Mouse (Mus musculus) layer of hippocampus, postnatal 36 days (tissue): ENCODE data around the gene Grasp. TPM values are rescaled to one million over a fixed set of nuclear protein-coding genes. Genes with fewer than 3 reads are reported as not detected.

Experiments
- DNase-seq, 2 experiments: peaks; one replicate each; pipeline ENCODE4 v3.0.0; 2022
- total RNA-seq, 2 experiments: library from RNA; stranded (reverse); gene quantifications; 2 replicates each; pipeline ENCODE4 v1.2.3; 2021

Gene Grasp
- total RNA-seq, 2 experiments from 2014 or later = 68.7 to 70.3 TPM

DNA sequence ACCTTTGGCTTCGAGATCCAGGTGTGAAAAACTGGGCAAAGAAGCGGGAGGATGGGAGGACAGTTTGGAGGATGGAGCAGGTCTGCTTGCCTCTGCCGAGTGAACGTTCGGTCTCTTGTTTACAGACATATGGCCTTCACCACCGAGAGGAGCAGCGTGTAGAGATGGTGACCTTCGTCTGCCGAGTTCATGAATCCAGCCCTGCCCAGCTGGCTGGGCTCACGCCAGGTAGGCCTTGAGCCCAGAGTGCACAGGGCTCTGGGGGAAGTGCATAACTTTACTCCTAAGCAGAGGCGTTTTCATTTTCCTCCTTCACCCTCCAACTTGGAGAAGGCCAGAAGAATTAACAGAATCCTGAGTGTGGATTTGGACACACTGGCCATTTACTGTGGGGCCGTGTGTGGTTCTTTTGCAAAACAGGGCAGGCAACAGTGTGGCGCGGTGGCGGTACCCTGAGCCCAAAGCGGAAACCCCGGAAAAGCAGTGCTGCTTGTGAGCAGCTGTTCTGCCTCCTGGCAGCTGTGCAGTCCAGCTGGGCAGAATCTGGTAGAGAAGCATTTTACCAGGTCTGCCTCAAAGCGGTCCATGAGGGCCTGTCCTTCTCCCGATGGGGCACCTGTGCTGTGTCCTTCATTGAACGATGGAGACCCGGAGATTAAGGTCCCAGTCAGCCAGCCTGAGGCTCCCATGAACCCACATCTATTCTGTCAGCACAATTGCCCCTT, 5.0 kb downstream of the Grasp start:
- DNase-seq = no peak

DNA sequence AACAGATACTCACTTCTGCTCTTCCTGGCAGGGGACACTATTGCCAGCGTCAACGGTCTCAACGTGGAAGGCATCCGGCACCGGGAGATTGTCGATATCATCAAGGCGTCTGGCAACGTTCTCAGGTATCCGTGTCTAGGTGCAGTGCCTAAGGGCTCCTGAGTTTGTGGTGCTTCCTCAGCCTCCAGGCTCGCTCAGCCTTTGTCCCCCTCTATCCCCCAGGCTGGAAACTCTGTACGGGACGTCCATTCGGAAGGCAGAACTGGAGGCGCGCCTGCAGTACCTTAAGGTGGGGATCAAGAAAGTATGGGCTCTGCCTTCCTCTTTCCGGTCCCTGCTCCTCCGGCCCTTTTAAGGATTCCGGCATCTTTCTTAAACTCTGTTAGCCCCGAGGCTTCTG, 6.5 kb downstream of the Grasp start:
- DNase-seq = no peak

DNA sequence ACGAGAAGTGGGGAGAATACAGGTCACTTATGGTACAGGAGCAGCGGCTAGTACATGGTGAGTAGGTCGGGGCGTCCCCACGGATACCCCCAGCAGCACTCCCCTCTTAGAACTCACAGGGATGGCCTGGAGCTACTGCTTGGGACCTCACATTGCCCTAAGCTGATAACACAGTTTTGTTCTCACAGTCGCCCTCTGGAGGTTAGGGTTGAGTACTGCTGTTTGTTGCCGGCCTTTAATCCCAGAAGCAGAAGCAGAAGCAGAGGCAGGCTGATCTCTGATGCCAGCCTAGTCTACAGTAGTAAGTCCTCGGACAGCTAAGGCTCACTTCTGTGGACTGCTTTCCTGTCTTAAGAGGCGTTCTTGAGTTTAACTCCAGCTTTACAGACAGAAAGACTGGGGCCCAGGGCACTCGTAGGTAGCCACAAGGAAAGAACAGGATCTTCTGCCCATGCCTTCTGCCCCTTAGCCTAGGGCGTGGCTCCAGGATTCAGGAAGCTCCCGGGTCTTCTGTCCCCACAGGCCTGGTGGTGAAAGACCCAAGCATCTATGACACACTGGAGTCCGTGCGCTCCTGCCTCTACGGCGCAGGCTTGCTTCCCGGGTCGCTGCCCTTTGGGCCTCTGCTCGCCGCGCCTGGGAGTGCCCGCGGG, 7.1 kb downstream of the Grasp start:
- DNase-seq = no peak

DNA sequence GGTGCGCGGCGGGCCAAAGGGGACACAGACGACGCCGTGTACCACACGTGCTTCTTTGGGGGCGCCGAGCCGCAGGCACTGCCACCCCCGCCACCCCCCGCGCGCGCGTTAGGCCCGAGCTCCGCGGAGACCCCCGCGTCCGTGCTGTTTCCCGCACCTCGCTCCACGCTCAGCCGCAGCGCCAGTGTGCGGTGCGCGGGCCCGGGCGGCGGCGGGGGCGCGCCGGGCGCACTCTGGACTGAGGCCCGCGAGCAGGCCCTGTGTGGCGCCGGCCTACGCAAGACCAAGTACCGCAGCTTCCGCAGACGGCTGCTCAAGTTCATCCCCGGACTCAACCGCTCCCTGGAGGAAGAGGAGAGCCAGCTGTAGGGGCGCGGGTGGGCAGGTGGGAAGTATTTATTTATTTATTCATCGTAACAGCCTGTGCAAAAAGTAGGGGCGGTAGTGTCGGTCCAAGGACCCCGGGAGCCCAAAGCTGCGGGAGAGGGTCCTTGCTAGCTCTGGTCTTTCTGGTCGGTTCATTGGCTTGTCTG, 7.7 kb downstream of the Grasp start:
- DNase-seq = no peak

DNA sequence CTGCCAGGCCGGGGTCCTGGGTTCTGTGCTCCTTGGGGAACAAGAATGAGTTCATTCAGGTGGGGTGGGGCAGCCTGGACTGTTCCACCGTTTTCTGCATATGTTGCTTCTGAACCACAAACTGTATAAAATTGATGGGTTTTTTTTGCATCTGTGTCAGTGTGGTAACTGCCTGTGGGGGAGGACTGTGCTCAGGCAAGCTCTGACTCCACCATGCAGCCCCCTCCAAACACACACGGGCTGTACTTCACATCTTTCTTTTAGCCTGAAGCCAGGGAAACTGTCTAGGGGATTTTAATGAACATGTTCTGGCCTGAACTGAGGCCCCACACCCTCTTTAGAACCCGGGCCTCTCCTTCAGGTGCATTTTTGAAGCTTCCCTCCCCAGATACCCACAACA, 8.6 kb downstream of the Grasp start:
- no peak for DNase-seq

DNA sequence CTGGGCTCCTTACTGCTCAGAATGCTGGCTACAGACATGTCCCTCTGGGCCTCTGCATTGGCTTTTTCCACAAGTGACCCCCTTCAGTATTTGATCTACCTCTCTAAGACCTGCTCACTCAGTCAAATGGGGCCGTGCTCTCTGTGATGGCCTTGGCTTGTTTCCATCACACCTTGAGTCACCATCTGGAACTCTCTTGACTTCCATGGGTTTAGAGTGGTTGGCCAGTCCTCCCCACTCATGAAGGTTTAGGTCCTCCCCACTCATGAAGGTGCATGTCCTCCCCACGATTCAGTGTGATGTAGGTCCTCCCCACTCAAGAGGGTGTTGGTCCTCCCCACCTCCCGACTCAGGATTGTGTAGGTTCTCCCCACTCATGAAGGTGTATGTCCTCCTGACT, 9.2 kb downstream of the Grasp start:
- no peak for DNase-seq

DNA sequence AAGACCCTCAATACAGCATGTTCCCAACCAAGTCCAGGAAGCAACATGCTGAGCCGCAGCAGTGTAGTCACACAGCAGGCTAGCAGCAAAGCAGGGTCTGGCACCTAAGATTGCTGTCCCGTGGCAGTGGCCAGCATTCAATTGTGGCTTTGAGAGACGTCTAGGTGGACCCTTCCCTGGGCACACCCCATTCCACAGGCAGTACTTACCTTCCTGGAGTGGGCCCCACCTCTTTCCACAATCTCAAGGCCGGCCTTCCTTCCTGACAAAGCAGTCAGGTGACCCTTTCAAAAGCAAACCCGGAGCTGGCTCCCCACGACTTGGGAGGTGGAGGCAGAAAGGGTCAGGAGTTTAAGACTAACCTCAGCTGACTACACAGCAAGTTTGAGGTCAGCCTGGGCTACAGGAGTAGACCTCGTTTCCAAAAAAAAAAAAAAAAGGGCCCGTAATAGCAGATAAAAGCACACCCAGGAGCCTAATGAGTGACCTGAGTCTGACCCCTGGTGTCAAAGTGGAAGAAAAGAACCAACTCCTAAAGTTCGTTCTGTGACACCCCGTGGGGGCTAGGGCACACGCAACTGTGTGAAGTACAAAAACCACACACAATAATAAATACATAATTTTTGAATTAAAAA, 9.8 kb downstream of the Grasp start:
- no peak for DNase-seq

DNA sequence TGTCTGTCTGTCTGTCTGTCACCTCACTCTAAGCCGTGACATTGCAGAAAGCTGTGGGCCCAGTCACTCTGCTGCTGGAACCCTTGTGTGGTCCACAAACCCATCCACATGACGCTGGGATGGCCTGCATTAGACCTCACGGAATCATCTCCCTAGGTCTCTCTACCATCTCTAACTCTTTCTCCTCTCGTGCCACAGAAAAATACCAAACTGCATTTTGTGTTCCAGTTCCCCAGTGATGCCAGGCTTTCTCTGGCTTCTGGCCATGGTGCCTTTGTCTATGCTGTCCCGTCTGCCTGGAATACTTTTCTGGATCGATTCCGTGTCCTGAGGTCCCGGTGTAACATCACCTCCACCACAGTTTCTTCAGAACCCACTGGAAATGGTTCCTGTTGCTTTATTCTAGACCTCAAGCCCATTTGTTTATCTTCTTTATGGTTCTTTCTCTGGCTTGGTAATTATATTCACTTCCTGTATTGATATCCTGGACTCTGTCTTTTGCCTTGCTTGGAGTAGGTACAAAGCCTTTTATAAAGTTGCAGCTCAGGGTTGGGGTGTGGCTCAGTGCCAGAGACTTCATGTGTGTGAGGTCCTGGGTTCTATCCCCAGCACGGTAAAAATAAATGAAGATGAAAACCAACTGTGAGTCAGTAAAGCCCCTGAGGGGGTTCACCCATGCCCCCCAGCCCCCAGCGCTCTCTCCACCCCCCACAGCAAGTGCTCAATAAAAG, 10.8 kb downstream of the Grasp start:
- DNase-seq = no peak

DNA sequence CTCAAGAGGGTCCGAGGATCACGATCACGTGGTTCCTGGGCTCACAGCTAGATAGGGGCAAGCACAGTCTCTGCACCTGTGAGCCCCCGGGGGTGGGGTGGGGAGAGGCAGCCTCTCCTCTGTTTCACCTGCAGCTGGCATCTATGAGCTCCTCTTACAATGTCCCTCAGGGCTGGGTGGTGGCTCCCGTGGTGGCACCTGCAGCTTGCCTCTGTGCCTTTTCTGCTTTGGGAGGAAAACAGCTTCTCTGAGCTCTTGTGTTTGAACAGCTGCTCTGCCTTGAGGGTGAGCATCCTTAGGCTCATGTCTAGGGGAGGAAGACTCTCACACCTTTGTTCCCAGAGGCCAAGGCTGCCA, 11.3 kb downstream of the Grasp start:
- DNase-seq = no peak

DNA sequence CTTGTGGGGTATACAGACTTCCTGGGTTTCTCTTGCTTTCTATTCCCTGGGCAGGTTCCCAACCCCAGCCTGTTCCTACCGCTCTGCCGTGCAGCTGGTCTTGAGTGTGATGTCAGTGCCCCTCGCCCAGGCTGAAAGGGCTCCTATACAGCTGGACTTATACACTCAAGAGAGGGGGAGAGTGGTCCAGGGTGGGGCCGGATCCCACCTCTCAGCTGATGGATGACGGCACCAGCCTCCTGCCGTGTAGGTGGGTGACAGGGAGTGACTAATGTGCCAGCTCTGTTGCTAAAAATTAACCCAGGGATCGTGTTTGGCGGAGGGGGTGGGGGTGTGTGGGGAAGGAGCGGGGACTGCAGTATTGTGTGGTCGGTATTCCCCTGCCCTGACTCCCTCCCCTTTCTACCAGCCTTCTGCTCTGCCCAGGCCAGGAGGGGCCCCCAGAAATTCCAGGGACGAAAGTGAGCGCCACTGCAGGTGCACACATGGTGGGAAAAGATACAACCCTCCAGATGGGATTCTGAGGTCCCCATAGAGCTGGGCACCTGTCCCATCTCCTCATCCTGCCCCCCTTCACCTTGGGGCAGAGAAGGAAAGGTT, 11.8 kb downstream of the Grasp start:
- DNase-seq = peak in 1 of 2 experiments; percentile 63

DNA sequence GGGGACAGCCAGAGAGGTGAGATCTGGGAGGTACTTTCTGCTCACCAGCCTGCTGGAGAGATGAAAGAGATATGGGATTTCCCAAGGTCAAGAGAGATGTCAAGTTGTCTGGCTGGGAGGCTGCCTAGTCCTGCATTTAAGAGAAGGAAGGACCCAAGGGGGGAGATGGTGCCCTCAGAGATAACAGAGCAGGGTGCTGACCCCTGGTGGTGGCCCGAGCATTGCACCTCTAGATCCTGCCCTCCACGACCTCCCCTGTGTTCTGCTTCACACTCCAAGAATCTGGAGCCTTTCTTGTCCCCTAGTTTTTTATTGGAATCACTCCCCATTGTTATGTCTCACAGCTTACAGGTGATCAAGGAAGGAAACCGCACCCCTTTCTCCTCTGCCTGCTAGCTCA, 12.9 kb downstream of the Grasp start:
- DNase-seq = no peak

DNA sequence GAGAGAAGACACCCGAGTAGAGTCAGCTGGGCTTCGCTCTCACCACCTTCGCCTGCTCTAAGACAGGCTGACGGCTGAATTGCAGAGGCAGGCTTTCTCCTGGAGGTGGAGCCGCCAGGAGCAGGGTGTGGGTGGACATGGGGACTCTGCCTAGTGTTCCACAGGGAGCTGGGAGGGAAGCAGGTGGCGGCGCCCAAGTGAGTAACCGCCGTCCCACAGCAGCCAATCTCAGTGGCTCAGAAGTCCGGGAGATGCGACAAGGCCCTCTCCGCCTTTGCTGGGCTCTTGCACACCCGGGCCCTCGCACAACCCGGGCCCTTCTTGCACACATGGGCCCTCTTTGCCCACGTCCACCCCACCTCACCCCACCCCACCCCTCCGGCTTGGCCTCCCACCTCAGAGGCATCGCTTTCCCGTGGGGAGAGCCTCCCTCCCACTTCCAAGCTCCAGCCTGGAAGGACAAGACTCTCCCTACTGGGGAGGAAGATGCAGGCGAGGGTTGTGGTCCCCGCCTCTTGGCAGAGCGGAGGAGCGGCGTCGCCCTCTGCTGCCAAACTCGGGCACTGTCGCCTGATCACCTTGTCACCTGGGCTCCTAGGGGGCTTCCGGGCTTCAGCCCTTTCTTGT, 15.0 kb downstream of the Grasp start:
- DNase-seq = no peak

DNA sequence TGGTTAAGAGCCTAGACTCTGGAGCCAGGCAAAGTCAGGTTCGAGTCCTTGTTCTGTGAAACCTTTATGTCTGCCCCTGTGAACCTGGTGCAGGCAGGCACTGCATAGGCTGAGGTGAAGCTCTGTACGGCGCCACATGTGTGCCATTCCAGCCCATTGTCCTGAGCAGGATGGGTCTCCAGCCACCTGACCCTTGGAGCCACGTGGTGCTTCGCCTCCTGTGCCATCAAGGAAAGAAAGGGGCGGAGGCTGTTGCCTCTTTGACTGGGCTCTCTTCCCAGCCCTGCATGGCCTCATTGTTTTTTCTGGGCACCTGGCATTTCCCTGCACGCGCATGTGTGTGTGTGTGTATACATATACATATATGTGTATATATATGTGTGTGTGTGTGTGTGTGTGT, 15.8 kb downstream of the Grasp start:
- no peak for DNase-seq

DNA sequence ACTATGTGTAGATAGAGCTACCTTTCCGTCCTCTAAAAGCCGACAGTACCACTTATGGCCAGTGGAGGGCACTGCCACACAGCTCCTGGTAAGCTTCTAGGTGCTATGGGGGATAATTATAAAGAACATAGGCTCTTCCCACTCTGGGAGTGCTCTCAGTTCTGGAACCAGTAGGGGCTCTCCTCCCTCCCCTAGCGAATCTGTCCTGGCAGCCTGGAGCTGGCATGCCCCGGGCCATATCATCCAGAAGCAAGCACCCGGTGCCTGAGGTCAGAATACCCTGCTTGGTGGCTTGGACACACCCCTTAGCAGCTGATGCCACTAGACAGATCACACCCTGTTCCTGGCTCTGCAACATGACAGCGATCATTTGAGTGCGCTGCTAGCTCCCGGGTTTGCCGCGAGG, 16.8 kb downstream of the Grasp start:
- peak; percentile 84 to 88 for DNase-seq

DNA sequence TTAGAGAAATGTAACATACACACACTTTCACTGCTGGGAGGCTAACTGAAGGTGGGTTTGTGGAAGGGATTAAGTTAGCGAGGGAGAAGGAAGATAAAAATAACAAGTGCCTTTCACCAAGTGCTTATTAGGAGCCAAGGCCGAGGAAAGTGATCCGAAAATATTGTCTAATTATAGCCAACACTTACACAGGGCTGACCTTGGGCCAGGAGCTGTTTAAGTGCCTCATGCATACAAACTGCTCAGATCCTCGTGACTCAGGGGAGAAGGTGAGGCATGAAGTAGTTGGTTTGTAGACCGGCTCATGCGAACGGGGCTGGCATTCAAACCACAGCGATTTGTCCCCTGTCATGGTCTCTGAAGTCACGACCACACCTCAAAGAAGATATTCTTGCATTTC, 17.2 kb downstream of the Grasp start:
- DNase-seq = no peak

DNA sequence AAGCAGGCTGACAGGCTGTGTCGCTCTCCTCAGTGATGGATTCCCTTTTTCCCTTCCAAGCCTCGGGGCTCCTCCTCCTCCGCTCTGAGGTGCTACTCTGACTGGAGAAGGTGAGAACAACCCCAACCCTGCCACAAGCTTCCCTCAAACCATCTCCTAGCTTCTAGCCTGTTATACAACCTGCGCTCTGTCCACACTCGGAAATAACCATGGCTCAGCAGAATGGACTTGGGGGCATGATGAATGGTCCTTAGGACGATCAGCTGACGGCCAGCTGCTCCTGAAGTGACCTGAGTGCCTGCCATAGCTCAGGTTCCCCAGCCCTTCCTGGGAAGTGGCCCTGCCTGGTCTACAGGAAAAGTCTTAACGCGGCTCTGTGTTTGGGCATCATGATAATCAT, 17.9 kb downstream of the Grasp start:
- no peak for DNase-seq

DNA sequence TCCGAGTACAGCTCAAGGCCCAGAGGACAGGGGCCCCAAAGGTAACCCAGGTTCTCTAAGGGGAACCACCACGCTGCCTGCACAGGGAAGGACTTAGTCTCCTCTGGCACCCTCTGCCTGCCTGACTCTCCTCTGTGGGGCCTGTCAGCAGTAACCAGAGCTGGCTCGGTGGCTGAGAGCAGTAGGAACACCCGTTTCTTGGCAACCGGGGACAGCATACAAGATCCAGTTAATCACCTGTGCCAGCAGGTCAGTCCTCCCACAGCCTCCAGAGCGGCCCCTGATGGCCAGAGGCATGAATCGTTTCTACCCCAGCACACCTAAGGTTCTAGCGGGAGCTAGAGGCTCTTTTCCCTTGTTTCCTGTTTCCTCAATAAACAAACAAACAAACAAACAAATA, 18.7 kb downstream of the Grasp start:
- DNase-seq = no peak

DNA sequence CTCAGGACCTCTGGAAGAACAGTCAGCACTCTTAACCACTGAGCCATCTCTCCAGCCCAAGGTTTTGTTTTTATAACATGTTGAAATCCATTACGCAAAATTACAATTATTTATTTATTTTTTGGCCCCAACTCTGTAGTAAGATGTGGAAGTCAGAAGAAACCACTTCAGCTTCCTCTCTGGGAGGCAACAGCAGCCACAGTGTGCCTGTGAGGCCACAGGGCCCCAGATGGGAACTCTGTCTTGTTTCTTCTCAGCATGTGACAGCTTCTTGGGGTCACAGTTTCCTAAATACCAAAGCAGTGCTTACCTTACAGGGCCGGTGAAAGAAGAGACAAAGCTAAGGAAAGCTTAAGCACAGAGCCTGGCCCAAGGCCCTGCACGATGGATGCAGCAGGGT, 20.0 kb downstream of the Grasp start:
- no peak for DNase-seq

DNA sequence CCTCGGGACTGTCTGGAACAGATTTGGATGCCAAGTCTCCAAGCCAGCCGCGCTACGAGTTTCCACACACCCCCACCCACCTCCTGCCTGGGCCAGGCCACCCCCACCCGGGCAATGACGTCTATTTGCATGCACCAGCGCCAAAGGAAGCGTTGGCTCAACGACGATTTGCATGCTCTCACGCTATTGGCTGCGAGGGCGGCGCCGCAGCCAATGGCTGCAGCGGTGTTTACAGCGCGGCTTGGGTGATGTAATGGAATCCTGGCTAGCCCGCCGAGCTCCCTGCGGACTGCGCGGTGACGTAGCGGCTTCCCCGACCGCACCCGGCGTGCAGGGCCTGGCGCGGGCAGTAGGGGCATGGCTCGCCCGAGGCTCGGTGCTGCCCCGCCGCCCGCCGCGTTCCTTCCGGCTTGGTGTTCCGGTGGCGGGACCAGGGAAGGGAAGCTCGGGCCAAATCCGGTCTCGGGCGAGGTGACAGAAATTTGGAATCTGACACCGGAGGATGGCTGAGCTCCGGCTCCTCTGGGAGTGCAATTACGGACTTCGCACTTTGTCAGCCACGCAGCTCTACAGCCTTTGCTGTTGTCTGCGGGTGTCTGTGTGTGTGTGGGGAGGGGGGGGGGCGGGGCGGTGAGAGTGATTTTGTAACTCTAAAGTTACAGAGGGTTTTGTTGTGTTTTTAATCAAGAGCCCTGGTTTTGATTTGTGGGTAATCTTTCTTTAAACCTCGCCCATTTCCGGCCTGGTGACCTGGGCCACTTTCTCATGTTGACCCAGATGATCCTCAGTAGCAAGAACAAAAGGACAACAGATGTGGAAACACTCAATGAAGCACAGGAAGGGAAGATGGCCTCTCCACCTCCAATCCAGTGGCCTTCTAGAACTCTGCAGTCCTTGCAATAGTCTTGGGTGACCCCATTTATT, 22.5 kb downstream of the Grasp start:
- peak; percentile 93 to 96 for DNase-seq

DNA sequence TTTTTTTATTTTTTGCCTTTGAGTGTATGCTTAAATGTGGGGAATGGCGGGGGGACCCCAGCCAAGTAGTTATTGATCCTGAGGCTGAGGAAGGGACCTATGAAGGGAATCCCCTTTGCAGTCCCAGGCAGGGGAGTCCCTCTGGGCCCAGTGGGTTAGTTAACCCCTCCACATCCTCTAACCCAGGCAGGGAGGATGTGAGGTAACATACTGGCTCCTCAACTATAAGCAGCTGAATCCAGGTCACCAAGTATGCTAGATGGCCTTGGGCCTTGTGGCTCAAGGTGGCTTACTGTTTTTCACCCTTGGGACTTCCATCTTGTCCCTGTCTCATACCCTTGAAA, 23.1 kb downstream of the Grasp start:
- no peak for DNase-seq

DNA sequence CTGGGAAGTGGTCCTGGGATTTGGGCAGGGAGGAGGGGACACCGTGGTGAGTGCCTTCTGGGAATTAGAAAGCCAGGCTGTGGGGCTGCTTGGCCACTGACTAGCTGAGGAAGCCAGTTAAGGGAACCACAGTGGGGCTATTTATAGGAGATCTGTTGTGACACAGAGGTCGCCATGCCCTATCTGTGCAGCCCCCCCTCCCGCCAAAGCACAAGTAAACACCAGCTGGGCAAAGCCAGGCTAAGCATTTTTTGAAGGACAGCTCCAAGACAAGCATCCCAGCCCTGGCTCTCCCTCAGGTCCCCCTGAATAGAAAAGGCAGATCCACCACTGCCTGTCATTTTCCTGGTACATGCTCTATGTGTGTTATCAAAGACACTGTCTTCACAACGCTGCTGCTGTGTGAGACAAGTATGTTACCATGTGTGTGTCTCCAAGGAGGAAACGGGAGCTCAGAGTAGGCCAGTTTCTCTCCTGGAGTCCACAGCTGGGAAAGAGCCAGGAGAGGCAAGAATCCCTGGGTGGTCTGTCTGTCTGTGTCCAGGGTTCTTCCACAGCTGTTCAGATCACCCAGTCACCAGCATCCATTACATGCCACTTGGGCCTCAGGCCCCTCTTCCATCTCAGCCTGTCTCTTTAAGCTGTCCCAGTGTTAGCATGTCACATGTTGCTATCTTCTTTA, 24.2 kb downstream of the Grasp start:
- no peak for DNase-seq
